Mouse (Mus musculus): ENCODE measurements around the gene Dip2b. TPM values are rescaled to one million over a fixed set of nuclear protein-coding genes. Genes with fewer than 3 reads are reported as not detected.

Dip2b gene
- 9.8 and 11.3 TPM in 2 replicates for polyA plus RNA-seq (2015; fragmentation: Nextera tagmentation; extraction: Ambion mirVana)

DNA sequence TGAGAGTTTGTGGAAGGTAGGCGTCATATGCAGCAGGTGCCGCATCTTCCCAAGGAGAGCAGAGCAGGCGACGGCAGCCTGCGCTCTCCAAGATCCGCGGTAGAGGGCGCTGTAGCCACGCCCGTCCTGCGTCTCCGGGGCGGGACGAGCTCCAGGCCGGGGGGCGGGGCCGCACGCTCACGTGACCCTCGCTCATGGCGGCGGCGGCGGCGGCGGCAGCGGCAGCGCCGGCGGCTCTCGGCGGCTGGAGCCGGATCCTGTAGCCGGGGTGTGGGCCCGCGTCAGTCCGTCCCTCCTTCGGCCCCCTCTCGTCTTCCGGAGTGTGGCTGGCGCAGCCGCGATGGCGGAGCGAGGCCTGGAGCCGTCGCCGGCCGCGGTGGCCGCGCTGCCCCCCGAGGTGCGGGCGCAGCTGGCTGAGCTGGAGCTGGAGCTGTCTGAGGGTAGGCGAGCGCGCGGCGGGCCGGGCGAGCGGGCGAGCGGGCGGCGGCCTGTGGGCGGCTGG is at the start of gene Dip2b:
Dip2b (plus strand) TSS at position 195 of the 502 bp plus-strand sequence.
- ATAC-seq (ENCODE audit: insufficient number of reproducible peaks, low FRiP score, low TSS enrichment, low read depth), result peak; percentile 86
- H3K4me1 ChIP-seq, result peaks cover 21% of the 10 kb centered on the region
- peak within 1 kb of the TSS; percentile 85 for H3K9ac ChIP-seq
- H3K4me2 ChIP-seq, result peak within 1 kb of the TSS; percentile 81
- under 1% methylated on average over 51 of the region's 68 CpGs for WGBS
- peak within 1 kb of the TSS; percentile 63 for H3K4me3 ChIP-seq
- H3K36me3 ChIP-seq, result no peaks in the 10 kb centered on the region
- peaks cover 6% of the 10 kb centered on the region for H3K27me3 ChIP-seq
- H3K9me3 ChIP-seq, result no peaks in the 10 kb centered on the region
- peak within 1 kb of the TSS; percentile 94 for H3K27ac ChIP-seq

DNA sequence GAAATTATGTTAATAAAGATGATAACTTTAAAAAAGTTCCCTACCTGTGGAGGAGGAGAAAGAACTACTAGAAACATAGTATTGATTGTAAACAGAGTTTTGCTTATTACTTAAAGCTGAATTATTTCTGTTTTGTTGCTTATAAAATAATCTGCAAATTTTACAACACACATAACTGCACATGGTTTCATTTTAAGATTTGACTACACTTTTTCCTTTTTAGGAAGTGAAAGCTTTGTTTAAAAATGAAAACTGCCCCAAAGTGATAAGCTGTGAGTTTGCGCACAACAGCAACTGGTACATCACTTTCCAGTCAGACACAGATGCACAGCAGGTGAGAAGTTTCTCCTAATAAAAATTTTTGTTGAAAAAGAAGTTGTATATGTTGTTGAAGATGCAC is 45.4 kb upstream of the Dip2b start:
- no peak for ATAC-seq (ENCODE audit: insufficient number of reproducible peaks, low FRiP score, low TSS enrichment, low read depth)
- H3K9ac ChIP-seq, result no peak overlapping the region
- H3K9me3 ChIP-seq, result no peaks in the 10 kb centered on the region
- H3K4me2 ChIP-seq, result no peak overlapping the region
- no peak overlapping the region for H3K27ac ChIP-seq
- no peaks in the 10 kb centered on the region for H3K4me1 ChIP-seq
- no peak overlapping the region for H3K4me3 ChIP-seq
- WGBS, result 96% methylated on average over 1 of the region's 1 CpGs
- H3K36me3 ChIP-seq, result peaks cover 52% of the 10 kb centered on the region
- H3K27me3 ChIP-seq, result no peaks in the 10 kb centered on the region

DNA sequence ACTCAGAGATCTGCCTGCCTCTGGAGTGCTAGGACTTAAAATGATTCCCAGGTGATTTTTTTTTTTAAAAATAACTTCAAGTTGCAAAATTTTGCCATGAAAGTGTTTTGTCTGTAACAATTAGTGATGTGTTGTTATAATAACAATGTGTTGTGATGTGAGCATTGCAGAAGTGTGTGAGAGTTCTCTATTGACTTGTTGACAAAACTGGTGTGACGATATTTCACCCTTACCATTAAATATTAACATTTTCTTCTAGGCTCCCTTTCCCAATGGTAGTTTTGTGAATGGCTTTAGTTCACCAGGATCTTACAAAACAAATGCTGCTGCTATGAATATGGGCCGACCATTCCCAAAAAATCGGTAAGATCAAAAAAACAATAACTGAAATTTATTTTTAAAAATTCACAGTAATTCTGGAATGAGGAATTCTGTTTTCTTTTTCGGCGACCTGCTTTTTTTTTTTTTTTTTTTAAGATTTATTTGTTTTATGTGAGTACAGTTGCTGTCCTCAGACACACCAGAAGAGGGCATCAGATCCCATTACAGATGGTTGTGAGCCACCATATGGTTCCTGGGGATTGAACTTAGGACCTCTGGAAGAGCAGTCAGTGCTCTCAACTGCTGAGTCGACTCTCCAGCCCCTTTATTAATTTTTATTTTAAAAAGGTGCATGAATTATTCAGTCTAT is 41.2 kb upstream of the Dip2b start:
- H3K27ac ChIP-seq, result no peak overlapping the region
- H3K27me3 ChIP-seq, result no peaks in the 10 kb centered on the region
- H3K9me3 ChIP-seq, result no peaks in the 10 kb centered on the region
- no peaks in the 10 kb centered on the region for H3K4me1 ChIP-seq
- no peak for ATAC-seq (ENCODE audit: insufficient number of reproducible peaks, low FRiP score, low TSS enrichment, low read depth)
- no peak overlapping the region for H3K4me3 ChIP-seq
- WGBS, result 88% methylated on average over 6 of the region's 6 CpGs
- H3K9ac ChIP-seq, result no peak overlapping the region
- no peak overlapping the region for H3K4me2 ChIP-seq
- peaks cover 50% of the 10 kb centered on the region for H3K36me3 ChIP-seq

DNA sequence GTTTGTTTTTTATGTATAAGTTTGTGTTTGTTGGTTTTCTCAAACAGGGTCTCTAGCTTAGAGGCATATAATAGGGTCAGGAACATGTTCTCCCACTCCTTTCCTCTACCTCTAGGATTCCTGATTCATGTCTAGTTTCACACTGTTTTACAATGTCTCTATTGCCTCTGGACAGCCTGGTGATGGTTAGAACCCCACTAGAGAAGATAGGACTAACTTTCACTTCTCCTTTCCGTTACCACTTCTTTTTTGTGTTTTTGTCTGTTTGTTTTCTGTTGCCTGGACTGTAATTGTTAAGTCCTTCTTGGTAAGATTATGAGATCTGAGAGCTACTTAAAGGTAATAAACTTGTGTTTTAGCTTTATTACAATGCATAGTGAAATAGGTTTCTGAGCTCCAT is 39.1 kb upstream of the Dip2b start:
- H3K9ac ChIP-seq, result no peak overlapping the region
- WGBS, result 95% methylated on average over 1 of the region's 1 CpGs
- H3K27me3 ChIP-seq, result no peaks in the 10 kb centered on the region
- H3K4me3 ChIP-seq, result no peak overlapping the region
- no peaks in the 10 kb centered on the region for H3K9me3 ChIP-seq
- no peaks in the 10 kb centered on the region for H3K4me1 ChIP-seq
- H3K36me3 ChIP-seq, result peaks cover 56% of the 10 kb centered on the region
- H3K4me2 ChIP-seq, result no peak overlapping the region
- ATAC-seq (ENCODE audit: insufficient number of reproducible peaks, low FRiP score, low TSS enrichment, low read depth), result no peak
- H3K27ac ChIP-seq, result no peak overlapping the region

DNA sequence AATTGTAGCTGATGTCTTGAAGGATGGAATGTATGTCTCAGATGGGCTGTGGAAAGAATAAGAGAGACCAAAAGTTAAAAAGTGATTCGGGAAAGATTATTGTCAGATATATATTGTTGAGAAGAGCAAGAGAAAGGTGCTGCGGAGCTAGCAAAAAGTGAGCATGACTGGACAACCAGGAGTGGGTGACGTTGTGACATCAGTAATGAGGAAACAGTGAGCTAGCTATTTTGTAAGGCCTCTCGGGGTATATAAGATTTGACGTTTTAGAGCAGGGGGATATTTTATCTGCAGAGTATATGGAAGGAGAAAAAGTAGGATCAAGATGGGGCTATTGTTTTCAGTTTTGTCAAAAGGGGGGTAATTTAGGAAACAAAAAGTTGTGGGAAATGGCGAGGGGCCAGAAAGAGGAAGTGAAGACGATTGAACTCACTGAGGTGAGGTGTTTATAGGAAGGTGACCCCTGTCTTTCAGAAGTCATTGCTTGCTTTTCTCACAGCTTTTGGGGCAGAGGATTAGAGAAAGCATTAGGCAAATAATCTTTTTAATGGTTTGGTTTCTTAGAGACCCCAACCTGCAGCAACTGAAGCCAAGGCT is 33.7 kb upstream of the Dip2b start:
- H3K9ac ChIP-seq, result no peak overlapping the region
- H3K4me1 ChIP-seq, result no peaks in the 10 kb centered on the region
- peaks cover 63% of the 10 kb centered on the region for H3K36me3 ChIP-seq
- H3K9me3 ChIP-seq, result no peaks in the 10 kb centered on the region
- no peak overlapping the region for H3K4me3 ChIP-seq
- no peaks in the 10 kb centered on the region for H3K27me3 ChIP-seq
- H3K4me2 ChIP-seq, result no peak overlapping the region
- H3K27ac ChIP-seq, result no peak overlapping the region
- ATAC-seq (ENCODE audit: insufficient number of reproducible peaks, low FRiP score, low TSS enrichment, low read depth), result no peak
- WGBS, result 79% methylated on average over 7 of the region's 7 CpGs

DNA sequence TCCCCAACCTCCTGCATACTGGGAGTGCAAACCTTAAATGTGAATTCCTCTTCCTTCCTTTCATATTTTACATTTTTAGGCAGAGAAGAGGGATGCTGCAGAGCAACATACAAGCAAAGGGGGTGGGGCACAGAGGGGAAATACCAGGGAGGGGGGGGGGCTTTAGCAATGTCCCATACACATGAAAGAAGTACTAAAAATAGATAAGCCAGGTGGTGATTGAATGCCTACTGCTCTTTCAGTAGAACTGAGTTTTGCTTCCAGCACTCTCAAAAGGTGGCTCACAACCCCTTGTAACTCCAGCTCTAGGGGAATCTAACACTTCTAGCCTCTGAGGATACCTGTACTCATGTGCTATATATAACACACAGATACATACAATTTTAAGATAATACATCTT is 32.3 kb upstream of the Dip2b start:
- Histone ChIP-seq H3K27me3 (no peaks in the 10 kb centered on the region), H3K36me3 (peaks cover 68% of the 10 kb centered on the region), H3K4me2 (no peak overlapping the region), H3K4me3 (no peak overlapping the region), H3K9me3 (no peaks in the 10 kb centered on the region), H3K9ac (no peak overlapping the region), H3K4me1 (no peaks in the 10 kb centered on the region), H3K27ac (no peak overlapping the region)
- ATAC-seq (ENCODE audit: insufficient number of reproducible peaks, low FRiP score, low TSS enrichment, low read depth), result no peak

DNA sequence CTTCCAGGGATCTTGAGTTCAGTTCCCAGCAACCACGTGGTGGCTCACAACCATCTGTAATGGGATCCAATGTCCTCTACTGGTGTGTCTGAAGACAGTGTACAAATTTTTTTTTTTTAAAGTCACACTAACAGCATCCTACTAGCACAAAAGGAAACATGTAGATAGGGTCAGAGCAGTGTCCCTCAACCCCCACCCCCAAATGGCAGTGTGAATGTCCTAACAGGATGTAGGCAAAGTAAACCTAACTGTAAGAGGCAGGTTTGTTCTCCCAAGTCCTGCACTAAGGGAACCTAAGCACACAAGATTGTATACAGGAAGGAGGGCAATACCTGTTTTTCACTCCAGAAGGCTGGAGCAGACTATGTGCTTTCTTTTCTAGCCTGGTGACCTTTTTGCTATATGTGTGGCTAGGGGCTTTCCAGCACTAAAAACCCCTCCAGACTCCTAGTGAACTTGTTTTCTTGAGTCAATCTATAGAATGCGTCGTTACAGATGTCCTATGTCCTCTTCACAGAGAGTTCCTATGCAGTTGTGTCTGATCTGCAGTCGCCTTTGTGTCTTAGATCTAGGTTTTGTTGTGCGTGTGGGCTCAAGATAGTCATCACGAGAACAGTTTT is 20.1 kb upstream of the Dip2b start:
- ATAC-seq (ENCODE audit: insufficient number of reproducible peaks, low FRiP score, low TSS enrichment, low read depth), result no peak
- H3K27ac ChIP-seq, result no peak overlapping the region
- H3K36me3 ChIP-seq, result peaks cover 13% of the 10 kb centered on the region
- H3K9ac ChIP-seq, result no peak overlapping the region
- no peaks in the 10 kb centered on the region for H3K27me3 ChIP-seq
- no peak overlapping the region for H3K4me3 ChIP-seq
- H3K9me3 ChIP-seq, result 0 out of 2 replicates have a peak, but pooled peaks cover 3% of the 10 kb centered on the region
- no peaks in the 10 kb centered on the region for H3K4me1 ChIP-seq
- H3K4me2 ChIP-seq, result no peak overlapping the region
- WGBS, result 77% methylated on average over 6 of the region's 6 CpGs

DNA sequence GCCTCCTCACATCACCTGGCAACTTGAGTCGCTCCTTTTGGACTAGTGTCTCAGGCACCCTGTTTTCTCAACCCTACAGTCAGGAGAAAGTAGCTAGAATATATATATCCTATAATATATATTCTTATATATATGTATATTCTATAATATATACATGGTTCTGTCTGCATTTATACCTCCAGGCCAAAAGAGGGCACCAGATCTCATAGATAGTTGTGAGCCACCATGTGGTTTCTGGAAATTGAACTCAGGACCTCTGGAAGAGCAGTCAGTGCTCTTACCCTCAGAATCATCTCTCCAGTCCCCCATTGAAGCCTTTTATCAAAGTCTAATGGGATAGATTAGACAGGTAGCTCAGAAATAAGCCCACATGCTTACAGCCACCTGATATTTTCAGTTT is 17.3 kb upstream of the Dip2b start:
- Histone ChIP-seq H3K9me3 (0 out of 2 replicates have a peak, but pooled peaks cover 3% of the 10 kb centered on the region), H3K36me3 (peaks cover 9% of the 10 kb centered on the region; the same call in 1 of the 2 replicates), H3K9ac (no peak overlapping the region), H3K4me2 (no peak overlapping the region), H3K27ac (no peak overlapping the region), H3K4me3 (no peak overlapping the region), H3K27me3 (no peaks in the 10 kb centered on the region), H3K4me1 (no peaks in the 10 kb centered on the region; the same call in 1 of the 2 replicates)
- WGBS, result 86% methylated on average over 1 of the region's 1 CpGs
- ATAC-seq (ENCODE audit: insufficient number of reproducible peaks, low FRiP score, low TSS enrichment, low read depth), result no peak

DNA sequence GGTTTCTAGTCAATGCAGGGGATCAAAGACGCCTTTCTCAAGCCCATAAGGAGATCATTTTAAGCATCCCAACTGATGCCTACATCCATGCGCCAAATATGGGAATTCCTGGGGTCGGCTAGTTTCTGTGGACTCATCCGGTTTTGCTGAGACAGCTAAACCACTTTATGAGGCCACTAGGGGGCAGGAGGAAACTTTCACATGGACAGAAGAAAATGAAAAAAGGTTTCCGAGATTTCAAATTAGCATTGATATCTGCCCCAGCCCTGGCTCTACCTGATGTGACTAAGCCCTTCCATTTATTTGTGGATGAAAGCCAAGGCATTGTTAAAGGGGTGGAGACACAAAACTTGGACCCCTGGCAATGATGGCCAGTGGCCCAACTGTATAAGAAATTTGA is 15.5 kb upstream of the Dip2b start:
- H3K9ac ChIP-seq, result no peak overlapping the region
- H3K4me3 ChIP-seq, result no peak overlapping the region
- no peak overlapping the region for H3K4me2 ChIP-seq
- H3K27me3 ChIP-seq, result no peaks in the 10 kb centered on the region
- no peaks in the 10 kb centered on the region for H3K36me3 ChIP-seq
- ATAC-seq (ENCODE audit: insufficient number of reproducible peaks, low FRiP score, low TSS enrichment, low read depth), result no peak
- H3K4me1 ChIP-seq, result no peaks in the 10 kb centered on the region; the same call in 1 of the 2 replicates
- WGBS, result 18% methylated on average over 5 of the region's 5 CpGs
- H3K9me3 ChIP-seq, result 0 out of 2 replicates have a peak, but pooled peaks cover 3% of the 10 kb centered on the region
- H3K27ac ChIP-seq, result no peak overlapping the region

DNA sequence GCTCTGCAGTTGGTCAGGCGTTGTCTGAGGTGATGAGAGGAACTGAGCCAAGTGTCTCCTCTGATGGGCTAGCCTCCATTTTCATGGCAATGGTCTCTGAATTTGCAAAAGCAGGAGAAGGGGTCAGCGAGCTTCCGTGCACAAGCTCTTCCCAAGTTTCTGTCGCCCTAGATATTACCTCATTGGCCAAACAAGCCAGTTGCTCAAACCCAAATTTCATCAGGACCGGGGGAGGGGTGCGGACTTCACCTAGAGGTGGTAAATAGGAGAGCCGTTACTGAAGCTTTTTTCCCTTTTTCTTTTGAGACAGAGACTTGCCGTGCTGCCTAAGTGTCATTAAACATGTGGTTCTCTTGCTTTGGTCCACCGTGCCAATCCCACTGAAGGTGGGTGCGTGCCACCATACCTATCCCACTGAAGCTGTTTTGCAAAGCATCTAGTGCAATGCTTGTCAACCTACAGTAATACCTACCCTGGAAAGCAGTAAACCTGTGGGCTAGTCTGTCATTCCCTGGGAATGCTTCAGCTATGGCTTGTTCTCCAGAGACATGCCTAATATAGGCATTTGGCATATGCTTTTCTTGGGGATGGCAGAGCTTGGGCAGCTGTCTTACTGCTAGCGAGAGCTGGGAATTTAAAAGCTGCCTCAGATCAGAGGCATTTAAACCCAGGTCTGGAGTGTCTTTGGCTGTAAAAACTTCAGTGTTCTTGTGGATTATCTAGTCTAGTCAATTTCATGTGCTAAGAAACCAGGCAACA is 13.2 kb upstream of the Dip2b start:
- H3K27ac ChIP-seq, result no peak overlapping the region
- H3K4me2 ChIP-seq, result no peak overlapping the region
- H3K36me3 ChIP-seq, result no peaks in the 10 kb centered on the region
- no peaks in the 10 kb centered on the region for H3K27me3 ChIP-seq
- H3K4me1 ChIP-seq, result no peaks in the 10 kb centered on the region; the same call in 1 of the 2 replicates
- 0 out of 2 replicates have a peak, but pooled peaks cover 3% of the 10 kb centered on the region for H3K9me3 ChIP-seq
- no peak overlapping the region for H3K9ac ChIP-seq
- H3K4me3 ChIP-seq, result no peak overlapping the region
- no peak for ATAC-seq (ENCODE audit: insufficient number of reproducible peaks, low FRiP score, low TSS enrichment, low read depth)
- 73% methylated on average over 11 of the region's 11 CpGs for WGBS

DNA sequence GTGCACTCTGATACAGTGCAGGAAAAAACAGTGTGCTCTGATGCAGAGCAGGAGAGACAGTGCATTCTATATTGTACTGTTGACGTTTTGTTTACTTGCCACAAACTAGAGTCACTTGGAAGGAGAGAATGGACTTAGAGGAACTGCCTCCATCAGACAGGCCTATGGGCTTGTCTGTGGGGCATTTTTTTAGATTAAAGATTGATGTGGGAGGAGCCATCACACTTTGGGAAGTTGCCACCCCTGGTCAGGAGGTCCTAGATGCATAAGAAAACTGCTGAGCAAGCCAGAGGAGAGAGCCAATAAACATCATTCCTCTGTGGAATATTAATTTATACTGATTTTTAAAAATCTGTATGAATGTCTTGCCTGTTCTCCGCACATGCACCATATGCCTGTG is 10.3 kb upstream of the Dip2b start:
- Histone ChIP-seq H3K4me3 (no peak overlapping the region), H3K4me2 (no peak overlapping the region), H3K27me3 (no peaks in the 10 kb centered on the region), H3K4me1 (no peaks in the 10 kb centered on the region; the same call in 1 of the 2 replicates), H3K9ac (no peak overlapping the region), H3K27ac (no peak overlapping the region), H3K9me3 (no peaks in the 10 kb centered on the region), H3K36me3 (no peaks in the 10 kb centered on the region)
- 81% methylated on average over 2 of the region's 2 CpGs for WGBS
- ATAC-seq (ENCODE audit: insufficient number of reproducible peaks, low FRiP score, low TSS enrichment, low read depth), result no peak

All from limb, embryonic 15.5 days (tissue).